ENCODE assay signal across 17 mouse cellular contexts in the genomic region with DNA sequence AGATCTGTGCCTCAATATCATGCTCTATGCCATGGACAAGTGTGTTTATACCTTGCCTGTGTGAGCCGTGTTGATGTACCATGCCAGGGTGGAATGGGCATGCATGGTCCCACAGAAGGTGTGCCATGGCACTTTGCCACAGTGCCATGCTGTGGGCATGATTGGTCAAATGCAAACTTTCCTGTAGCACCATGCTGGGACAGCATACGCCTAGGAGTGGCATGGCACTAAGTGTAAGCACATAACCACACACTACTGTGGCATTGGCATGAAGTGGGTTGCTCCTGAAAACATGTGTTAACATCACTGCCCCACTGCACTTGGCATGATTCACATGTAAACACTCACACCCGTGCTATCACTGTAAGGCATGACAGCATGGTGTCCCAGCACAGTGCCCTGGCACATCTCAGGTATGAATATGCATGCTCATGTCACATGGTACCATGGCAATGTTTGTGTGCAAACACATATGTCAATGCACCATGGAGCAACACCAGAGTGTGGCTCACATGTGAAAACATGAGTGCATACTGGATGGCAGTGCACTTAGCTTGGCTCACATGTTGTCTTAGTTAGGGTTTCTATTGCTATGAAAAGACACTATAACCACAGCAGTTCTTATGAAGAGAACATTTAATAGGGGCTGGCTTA. TPM values are rescaled to one million over a fixed set of nuclear protein-coding genes. Genes with fewer than 3 reads are reported as not detected.
A peak's percentile ranks its signal among the peaks of the same experiment; 100 is the strongest.
DNase-seq lines count a peak whose midpoint lies in the region; ATAC-seq and TF ChIP-seq lines count a peak whose summit lies in the region.
"Had no signal": no experiment of that assay in that cellular context is flagged by ENCODE, and none has a peak within 500 bp of the region (broad histone marks: within the 10 kb centered on the region; RNA-seq: fewer than 3 reads in every experiment).

No protein-coding gene starts in this region.

- no peak for TF ChIP-seq CTCF in cerebellum, adult 2 months (IDR thresholded peaks at IDR 0.05; ENCODE audit: borderline replicate concordance, insufficient read depth, low read depth, low read length)

- ATAC-seq in cerebellum, adult (ENCODE audit: insufficient number of reproducible peaks, low FRiP score, low TSS enrichment), result peak; percentile 45; the same call in 1 of the 2 replicates
- peak; percentile 36; the same call in 1 of the 2 replicates for ATAC-seq in hindbrain, embryonic 13.5 days (ENCODE audit: low FRiP score)
- ATAC-seq in hindbrain, embryonic 11.5 days (ENCODE audit: low FRiP score), result no peak
- ATAC-seq in midbrain, embryonic 14.5 days (ENCODE audit: low FRiP score, low TSS enrichment), result peak; percentile 27; the same call in 1 of the 2 replicates
- no peak for ATAC-seq in midbrain, embryonic 15.5 days (replicated peaks)
- no peak; the same call in 1 of the 2 replicates for ATAC-seq in kidney, embryonic 15.5 days (replicated peaks; ENCODE audit: low FRiP score)
- ATAC-seq: CD4-positive, CD25-positive, alpha-beta regulatory T cell, adult 4 months; intestine, embryonic 15.5 days; lung, postnatal 0 days had no signal

- no peak overlapping the region for H3K9ac ChIP-seq in hindbrain, embryonic 13.5 days
- no peak overlapping the region for H3K9ac ChIP-seq in hindbrain, embryonic 11.5 days (ENCODE audit: low read depth, low read length)
- no peak overlapping the region for H3K9ac ChIP-seq in midbrain, embryonic 14.5 days (replicated peaks; ENCODE audit: low read length)
- H3K9ac ChIP-seq in midbrain, embryonic 15.5 days, result no peak overlapping the region
- H3K9ac ChIP-seq in kidney, embryonic 15.5 days, result no peak overlapping the region
- H3K9ac ChIP-seq: embryonic facial prominence, embryonic 12.5 days; heart, embryonic 12.5 days; intestine, embryonic 15.5 days; limb, embryonic 12.5 days; liver, embryonic 15.5 days had no signal

- no peaks in the 10 kb centered on the region for H3K27me3 ChIP-seq in cerebellum, adult 2 months (ENCODE audit: control insufficient read depth, insufficient read depth, low read length)
- no peaks in the 10 kb centered on the region for H3K27me3 ChIP-seq in hindbrain, embryonic 13.5 days
- H3K27me3 ChIP-seq in hindbrain, embryonic 11.5 days (ENCODE audit: control insufficient read depth, insufficient read depth, low read length), result no peaks in the 10 kb centered on the region
- no peaks in the 10 kb centered on the region for H3K27me3 ChIP-seq in midbrain, embryonic 14.5 days (ENCODE audit: control insufficient read depth, insufficient read depth, low read length)
- no peaks in the 10 kb centered on the region for H3K27me3 ChIP-seq in midbrain, embryonic 15.5 days (replicated peaks)
- H3K27me3 ChIP-seq in kidney, embryonic 15.5 days, result no peaks in the 10 kb centered on the region
- H3K27me3 ChIP-seq: embryonic facial prominence, embryonic 12.5 days; heart, embryonic 12.5 days; intestine, embryonic 15.5 days; limb, embryonic 12.5 days; liver, embryonic 15.5 days had no signal

- no peak for DNase-seq in cerebellum, adult 2 months
- no peak for DNase-seq in hindbrain, embryonic 11.5 days (ENCODE audit: low spot score)
- DNase-seq in midbrain, embryonic 14.5 days, result no peak
- DNase-seq in thymus, adult 18-20 months, result no peak
- DNase-seq: thymus, postnatal 36 days had no signal

- H3K27ac ChIP-seq in cerebellum, adult 2 months (ENCODE audit: insufficient read depth, low read length), result no peak overlapping the region
- no peak overlapping the region for H3K27ac ChIP-seq in hindbrain, embryonic 13.5 days
- H3K27ac ChIP-seq in hindbrain, embryonic 11.5 days (ENCODE audit: low read depth, low read length), result no peak overlapping the region
- no peak overlapping the region for H3K27ac ChIP-seq in midbrain, embryonic 14.5 days (replicated peaks; ENCODE audit: low read depth, low read length)
- no peak overlapping the region for H3K27ac ChIP-seq in midbrain, embryonic 15.5 days
- H3K27ac ChIP-seq in kidney, embryonic 15.5 days, result no peak overlapping the region
- H3K27ac ChIP-seq: embryonic facial prominence, embryonic 12.5 days; intestine, embryonic 15.5 days; limb, embryonic 12.5 days; liver, embryonic 15.5 days had no signal

- H3K9me3 ChIP-seq in hindbrain, embryonic 13.5 days, result 0 out of 2 replicates have a peak, but pooled peaks cover 2% of the 10 kb centered on the region
- H3K9me3 ChIP-seq in hindbrain, embryonic 11.5 days (ENCODE audit: control insufficient read depth, low read length), result no peaks in the 10 kb centered on the region
- H3K9me3 ChIP-seq in midbrain, embryonic 14.5 days (ENCODE audit: control insufficient read depth, low read length), result no peaks in the 10 kb centered on the region
- no peaks in the 10 kb centered on the region for H3K9me3 ChIP-seq in midbrain, embryonic 15.5 days
- no peaks in the 10 kb centered on the region for H3K9me3 ChIP-seq in kidney, embryonic 15.5 days (replicated peaks)
- H3K9me3 ChIP-seq: embryonic facial prominence, embryonic 12.5 days; G1E; heart, embryonic 12.5 days; intestine, embryonic 15.5 days; limb, embryonic 12.5 days; liver, embryonic 15.5 days had no signal

- H3K4me3 ChIP-seq in cerebellum, adult 2 months (replicated peaks; ENCODE audit: insufficient read depth, low read depth, low read length), result no peak overlapping the region
- H3K4me3 ChIP-seq in hindbrain, embryonic 13.5 days, result no peak overlapping the region
- H3K4me3 ChIP-seq in hindbrain, embryonic 11.5 days (ENCODE audit: low read depth, low read length), result no peak overlapping the region
- no peak overlapping the region for H3K4me3 ChIP-seq in midbrain, embryonic 14.5 days (replicated peaks; ENCODE audit: low read depth, low read length)
- H3K4me3 ChIP-seq in midbrain, embryonic 15.5 days, result no peak overlapping the region
- H3K4me3 ChIP-seq in kidney, embryonic 15.5 days (replicated peaks), result no peak overlapping the region
- H3K4me3 ChIP-seq: embryonic facial prominence, embryonic 12.5 days; heart, embryonic 12.5 days; intestine, embryonic 15.5 days; limb, embryonic 12.5 days; liver, embryonic 15.5 days had no signal

- H3K36me3 ChIP-seq in hindbrain, embryonic 13.5 days, result no peaks in the 10 kb centered on the region
- H3K36me3 ChIP-seq in hindbrain, embryonic 11.5 days (ENCODE audit: control insufficient read depth, insufficient read depth, low read length), result no peaks in the 10 kb centered on the region
- no peaks in the 10 kb centered on the region for H3K36me3 ChIP-seq in midbrain, embryonic 14.5 days (ENCODE audit: control insufficient read depth, insufficient read depth, low read length)
- no peaks in the 10 kb centered on the region for H3K36me3 ChIP-seq in midbrain, embryonic 15.5 days (replicated peaks)
- H3K36me3 ChIP-seq in kidney, embryonic 15.5 days, result no peaks in the 10 kb centered on the region
- H3K36me3 ChIP-seq: embryonic facial prominence, embryonic 12.5 days; G1E; heart, embryonic 12.5 days; intestine, embryonic 15.5 days; limb, embryonic 12.5 days; liver, embryonic 15.5 days had no signal

- no peak overlapping the region for H3K4me2 ChIP-seq in hindbrain, embryonic 13.5 days
- H3K4me2 ChIP-seq in hindbrain, embryonic 11.5 days (replicated peaks; ENCODE audit: low read depth, low read length), result no peak overlapping the region
- H3K4me2 ChIP-seq in midbrain, embryonic 14.5 days (ENCODE audit: low read length), result no peak overlapping the region
- no peak overlapping the region for H3K4me2 ChIP-seq in midbrain, embryonic 15.5 days
- no peak overlapping the region for H3K4me2 ChIP-seq in kidney, embryonic 15.5 days
- H3K4me2 ChIP-seq: embryonic facial prominence, embryonic 12.5 days; heart, embryonic 12.5 days; intestine, embryonic 15.5 days; limb, embryonic 12.5 days; liver, embryonic 15.5 days had no signal

- peaks cover 14% of the 10 kb centered on the region for H3K4me1 ChIP-seq in cerebellum, adult 2 months (ENCODE audit: control insufficient read depth, insufficient read depth, low read length)
- peaks cover 3% of the 10 kb centered on the region; the same call in 1 of the 2 replicates for H3K4me1 ChIP-seq in hindbrain, embryonic 13.5 days (replicated peaks)
- no peaks in the 10 kb centered on the region for H3K4me1 ChIP-seq in hindbrain, embryonic 11.5 days (replicated peaks; ENCODE audit: control insufficient read depth, insufficient read depth, low read length)
- H3K4me1 ChIP-seq in midbrain, embryonic 14.5 days (ENCODE audit: control insufficient read depth, insufficient read depth, low read length), result no peaks in the 10 kb centered on the region
- no peaks in the 10 kb centered on the region; the same call in 1 of the 2 replicates for H3K4me1 ChIP-seq in midbrain, embryonic 15.5 days
- H3K4me1 ChIP-seq in kidney, embryonic 15.5 days, result no peaks in the 10 kb centered on the region
- H3K4me1 ChIP-seq: heart, embryonic 12.5 days; intestine, embryonic 15.5 days; limb, embryonic 12.5 days; liver, embryonic 15.5 days had no signal

- TF ChIP-seq POLR2A in cerebellum, adult 2 months (IDR thresholded peaks at IDR 0.05; ENCODE audit: borderline replicate concordance, insufficient read depth, low read length), result no peak

- 46% methylated on average over 3 of the region's 3 CpGs for WGBS in cerebellum, adult 2 months
- WGBS in hindbrain, embryonic 13.5 days, result 81% methylated on average over 3 of the region's 3 CpGs
- WGBS in hindbrain, embryonic 11.5 days, result 95% methylated on average over 3 of the region's 3 CpGs
- WGBS in midbrain, embryonic 14.5 days, result 93% methylated on average over 3 of the region's 3 CpGs
- 91% methylated on average over 3 of the region's 3 CpGs for WGBS in midbrain, embryonic 15.5 days
- WGBS in kidney, embryonic 15.5 days, result 86% methylated on average over 3 of the region's 3 CpGs

RNA-seq across cellular contexts. Expression of a gene that starts 24.2 kb away (rescaled TPM):
- polyA plus RNA-seq in cerebellum, adult 2 months (2012; rRNA removed), result 7.5 and 7.8 TPM in 2 replicates
- 2.6 and 3.2 TPM in 2 replicates for polyA plus RNA-seq in hindbrain, embryonic 13.5 days (2015; fragmentation: Nextera tagmentation; extraction: Ambion mirVana)
- polyA plus RNA-seq in hindbrain, embryonic 11.5 days (2014; fragmentation: Nextera tagmentation; extraction: Ambion mirVana), result 0.86 and 1.0 TPM in 2 replicates
- polyA plus RNA-seq in midbrain, embryonic 14.5 days (2014; fragmentation: Nextera tagmentation; extraction: Ambion mirVana), result 1.6 and 1.8 TPM in 2 replicates
- polyA plus RNA-seq in midbrain, embryonic 15.5 days (2015; fragmentation: Nextera tagmentation; extraction: Ambion mirVana), result 1.8 and 2.2 TPM in 2 replicates
- polyA plus RNA-seq in kidney, embryonic 15.5 days (2015; fragmentation: Nextera tagmentation; extraction: Ambion mirVana), result 0.19 and 0.21 TPM in 2 replicates
- polyA plus RNA-seq: G1E had no signal

RNA-seq across cellular contexts. Expression of a gene that starts 50.2 kb away (rescaled TPM):
- 26.9 and 30.4 TPM in 2 replicates for polyA plus RNA-seq in cerebellum, adult 2 months (2012; rRNA removed)
- polyA plus RNA-seq in hindbrain, embryonic 13.5 days (2015; fragmentation: Nextera tagmentation; extraction: Ambion mirVana), result 37.1 and 42.0 TPM in 2 replicates
- polyA plus RNA-seq in hindbrain, embryonic 11.5 days (2014; fragmentation: Nextera tagmentation; extraction: Ambion mirVana), result 30.5 and 34.8 TPM in 2 replicates
- polyA plus RNA-seq in midbrain, embryonic 14.5 days (2014; fragmentation: Nextera tagmentation; extraction: Ambion mirVana), result 25.5 and 39.5 TPM in 2 replicates
- polyA plus RNA-seq in midbrain, embryonic 15.5 days (2015; fragmentation: Nextera tagmentation; extraction: Ambion mirVana), result 36.1 and 42.9 TPM in 2 replicates
- polyA plus RNA-seq in kidney, embryonic 15.5 days (2015; fragmentation: Nextera tagmentation; extraction: Ambion mirVana), result 30.7 and 34.1 TPM in 2 replicates

Comparison
In these comparisons a context has a peak if more than half of its experiments do, and no peak if none do; other contexts are left out.
1. ATAC-seq: peak in cerebellum, adult (single experiment), hindbrain, embryonic 13.5 days (single experiment) and midbrain, embryonic 14.5 days (single experiment); none in hindbrain, embryonic 11.5 days (single experiment), midbrain, embryonic 15.5 days (single experiment) and kidney, embryonic 15.5 days (single experiment).